Mouse (Mus musculus): Measurements from ENCODE around the gene Cuta.

Cuta gene

GRCm38 (mm10) chr17:26887926-26888325, 51.4 kb downstream of the Cuta start:
- peak; percentile 84 for DNase-seq (ENCODE audit: inconsistent ontology term)

GRCm38 (mm10) chr17:26886047-26886749, 53.2 kb downstream of the Cuta start:
- peak; percentile 84 for DNase-seq (ENCODE audit: inconsistent ontology term)

- peak; percentile 87 for DNase-seq (ENCODE audit: inconsistent ontology term)
These were observed 54.1 kb downstream of the Cuta start for GRCm38 (mm10) chr17:26884995-26885926.
